Mouse (Mus musculus) liver, embryonic 13.5 days (tissue): ENCODE results near the gene Eprs. TPM values are rescaled to one million over a fixed set of nuclear protein-coding genes. Genes with fewer than 3 reads are reported as not detected.

Experiments
- ATAC-seq: fragments of 200-750 bp; cut with Nextera tagmentation; 2 replicates; pipeline ENCODE4 v1.8.0; 2017; ENCODE audit warnings: low read depth, mild to moderate bottlenecking, moderate number of reproducible peaks, moderate library complexity
- DNase-seq: peaks from one replicate; pipeline ENCODE4 v3.0.0; 2022
- H3K27ac ChIP-seq: fragments of 300-500 bp; sonication (generic); 2 replicates; pipeline ENCODE4 v1.5.1; 2015; ENCODE audit warnings: moderate library complexity, mild to moderate bottlenecking, inconsistent platforms
- H3K27me3 ChIP-seq: fragments of 300-500 bp; sonication (generic); 2 replicates; pipeline ENCODE4 v1.6.1; 2015; ENCODE audit warnings: mild to moderate bottlenecking, inconsistent platforms
- H3K36me3 ChIP-seq: fragments of 300-500 bp; sonication (generic); 2 replicates; pipeline ENCODE4 v1.6.1; 2015; ENCODE audit warnings: mild to moderate bottlenecking, inconsistent platforms
- H3K4me1 ChIP-seq: fragments of 300-500 bp; sonication (generic); replicated peaks from 2 replicates; pipeline ENCODE4 v1.6.1; 2015; ENCODE audit warnings: inconsistent platforms
- H3K4me2 ChIP-seq: fragments of 300-500 bp; sonication (generic); 2 replicates; pipeline ENCODE4 v1.6.1; 2015; ENCODE audit warnings: inconsistent platforms, mild to moderate bottlenecking, moderate library complexity
- H3K4me3 ChIP-seq: fragments of 300-500 bp; sonication (generic); replicated peaks from 2 replicates; pipeline ENCODE4 v1.5.1; 2015; ENCODE audit warnings: mild to moderate bottlenecking, inconsistent platforms
- H3K9ac ChIP-seq: fragments of 300-500 bp; sonication (generic); 2 replicates; pipeline ENCODE4 v1.6.1; 2015; ENCODE audit warnings: mild to moderate bottlenecking, inconsistent platforms
- H3K9me3 ChIP-seq: fragments of 300-500 bp; sonication (generic); replicated peaks from 2 replicates; pipeline ENCODE4 v1.6.1; 2016; ENCODE audit warnings: inconsistent platforms
- WGBS: fragments of 180-500 bp; shearing (Covaris S2); methylation state at CpG from one replicate; pipeline ENCODE4 v1.1.7; 2015; ENCODE audit not compliant: insufficient replicate concordance; 5-methylcytosine and 5-hydroxymethylcytosine counted together
- polyA plus RNA-seq: library from polyadenylated mRNA; unstranded; fragments of >200 nt; fragmentation: Nextera tagmentation; extraction: Ambion mirVana; gene quantifications from 2 replicates; pipeline ENCODE4 v1.2.1, GENCODE M21; 2015

Eprs gene
- polyA plus RNA-seq, 1 experiment from 2014 or later = 113 TPM

DNA sequence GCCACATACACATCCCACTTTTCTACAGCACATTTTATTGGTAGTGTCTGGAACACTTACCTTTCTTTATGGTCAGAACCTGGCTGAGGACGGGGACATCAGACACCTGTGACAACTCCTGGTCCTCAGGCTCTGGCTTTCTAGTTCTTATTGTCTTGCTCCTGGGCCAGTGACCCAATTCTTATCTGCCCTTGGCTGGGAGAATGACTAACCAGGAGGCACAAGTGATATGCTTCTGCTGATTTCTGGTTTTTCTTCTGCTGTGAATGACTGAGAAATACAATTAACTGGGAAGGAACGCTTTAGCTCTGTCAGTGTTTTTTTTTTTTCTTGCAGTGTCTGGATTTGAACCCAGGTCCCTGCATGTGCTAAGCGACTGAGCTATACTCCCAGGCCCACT, 88.7 kb downstream of the Eprs start:
- Histone ChIP-seq H3K4me3 (no peak overlapping the region), H3K36me3 (peaks cover 3% of the 10 kb centered on the region), H3K9me3 (no peaks in the 10 kb centered on the region), H3K9ac (peak overlapping the region; percentile 72), H3K27me3 (peaks cover 15% of the 10 kb centered on the region), H3K27ac (peak overlapping the region; percentile 98), H3K4me1 (peaks cover 60% of the 10 kb centered on the region), H3K4me2 (peak overlapping the region; percentile 17)
- 50% methylated on average over 3 of the region's 3 CpGs for WGBS
- DNase-seq (peak; percentile 53), ATAC-seq (no peak)

DNA sequence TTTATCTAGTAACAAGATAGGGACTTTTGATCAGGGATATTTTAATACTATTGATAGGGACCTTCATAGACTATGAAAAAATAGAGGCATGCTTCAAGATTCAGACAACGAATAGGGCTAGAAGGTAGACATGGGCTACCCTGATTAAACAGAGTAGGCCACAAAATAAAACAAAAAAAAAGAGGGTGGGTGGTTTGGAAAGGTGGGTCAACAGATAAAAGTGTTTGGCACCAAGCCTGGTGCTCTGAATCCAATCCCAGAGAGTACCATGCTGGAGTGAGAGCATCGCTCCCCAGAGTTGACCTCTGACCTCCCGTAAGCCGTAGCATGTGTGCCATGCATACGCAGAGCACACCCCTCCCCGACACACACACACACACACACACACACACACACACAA, 89.6 kb downstream of the Eprs start:
- H3K4me1 ChIP-seq = peaks cover 69% of the 10 kb centered on the region

DNA sequence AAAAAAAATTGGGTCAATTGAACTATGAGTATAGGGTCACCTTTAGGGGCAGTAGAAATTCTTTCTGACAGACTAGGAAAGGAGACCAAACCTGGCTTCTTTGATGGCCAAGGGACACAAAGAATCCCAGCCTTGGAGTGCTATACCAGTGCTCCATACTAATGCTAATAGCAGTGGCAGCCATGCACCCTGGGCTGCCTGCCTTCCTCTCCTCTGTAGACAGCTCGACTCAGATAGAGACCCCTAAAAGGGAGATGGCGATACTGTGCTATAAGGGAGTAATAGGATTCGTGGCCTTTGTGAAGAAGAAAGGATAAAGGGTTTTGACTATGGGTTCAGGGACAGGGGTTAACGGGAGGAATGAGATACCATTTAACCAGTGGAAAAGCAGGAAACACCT, 91.3 kb downstream of the Eprs start:
- Histone ChIP-seq H3K4me2 (peak overlapping the region; percentile 85), H3K4me1 (peaks cover 81% of the 10 kb centered on the region), H3K4me3 (peak overlapping the region; percentile 91), H3K27ac (peak overlapping the region; percentile 98), H3K9me3 (no peaks in the 10 kb centered on the region), H3K36me3 (peaks cover 28% of the 10 kb centered on the region), H3K27me3 (peaks cover 18% of the 10 kb centered on the region), H3K9ac (peak overlapping the region; percentile 72)
- DNase-seq (no peak), ATAC-seq (peak; percentile 3)
- 14% methylated on average over 4 of the region's 4 CpGs for WGBS

More for the DNA sequence above, 89.6 kb downstream of the Eprs start:
- ATAC-seq (no peak), DNase-seq (no peak)
- Histone ChIP-seq H3K9me3 (no peaks in the 10 kb centered on the region), H3K27me3 (peaks cover 18% of the 10 kb centered on the region), H3K4me2 (0 out of 2 replicates have a peak overlapping the region, but pooled peaks have one; percentile 0), H3K4me3 (no peak overlapping the region), H3K9ac (peak overlapping the region; percentile 72), H3K36me3 (peaks cover 13% of the 10 kb centered on the region), H3K27ac (peak overlapping the region; percentile 98)
- WGBS = 65% methylated on average over 6 of the region's 6 CpGs

DNA sequence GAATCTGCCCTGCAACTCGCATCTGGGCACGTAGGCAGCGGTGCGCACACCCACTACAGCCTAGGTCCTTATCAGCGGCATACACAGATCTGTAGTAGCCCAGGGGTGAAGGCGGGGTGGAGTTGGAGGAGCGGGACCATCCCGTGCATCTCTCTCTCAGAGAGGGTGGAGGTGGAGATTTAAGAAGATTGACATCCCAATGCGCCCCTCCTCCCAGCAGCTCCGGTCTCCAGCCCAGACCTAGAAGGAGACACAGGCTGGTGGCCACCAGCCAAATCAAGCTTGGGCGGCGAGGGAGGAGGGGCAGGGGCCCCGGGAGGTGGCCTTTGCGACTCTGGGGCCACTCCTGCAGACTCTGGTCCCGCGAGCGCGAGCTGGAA, 91.7 kb downstream of the Eprs start, which contains the start of gene Slc30a10:
Slc30a10 (plus strand) TSS at position 274 of the 380 bp plus-strand sequence.
- Histone ChIP-seq H3K27me3 (peaks cover 18% of the 10 kb centered on the region), H3K4me3 (peak within 1 kb of the TSS; percentile 91), H3K4me1 (peaks cover 81% of the 10 kb centered on the region), H3K36me3 (peaks cover 31% of the 10 kb centered on the region), H3K4me2 (peak within 1 kb of the TSS; percentile 85), H3K9me3 (no peaks in the 10 kb centered on the region), H3K9ac (peak within 1 kb of the TSS; percentile 98), H3K27ac (peak within 1 kb of the TSS; percentile 98)
- DNase-seq (peak; percentile 97), ATAC-seq (peak; percentile 98)
- WGBS = 0% methylated on average over 17 of the region's 18 CpGs

DNA sequence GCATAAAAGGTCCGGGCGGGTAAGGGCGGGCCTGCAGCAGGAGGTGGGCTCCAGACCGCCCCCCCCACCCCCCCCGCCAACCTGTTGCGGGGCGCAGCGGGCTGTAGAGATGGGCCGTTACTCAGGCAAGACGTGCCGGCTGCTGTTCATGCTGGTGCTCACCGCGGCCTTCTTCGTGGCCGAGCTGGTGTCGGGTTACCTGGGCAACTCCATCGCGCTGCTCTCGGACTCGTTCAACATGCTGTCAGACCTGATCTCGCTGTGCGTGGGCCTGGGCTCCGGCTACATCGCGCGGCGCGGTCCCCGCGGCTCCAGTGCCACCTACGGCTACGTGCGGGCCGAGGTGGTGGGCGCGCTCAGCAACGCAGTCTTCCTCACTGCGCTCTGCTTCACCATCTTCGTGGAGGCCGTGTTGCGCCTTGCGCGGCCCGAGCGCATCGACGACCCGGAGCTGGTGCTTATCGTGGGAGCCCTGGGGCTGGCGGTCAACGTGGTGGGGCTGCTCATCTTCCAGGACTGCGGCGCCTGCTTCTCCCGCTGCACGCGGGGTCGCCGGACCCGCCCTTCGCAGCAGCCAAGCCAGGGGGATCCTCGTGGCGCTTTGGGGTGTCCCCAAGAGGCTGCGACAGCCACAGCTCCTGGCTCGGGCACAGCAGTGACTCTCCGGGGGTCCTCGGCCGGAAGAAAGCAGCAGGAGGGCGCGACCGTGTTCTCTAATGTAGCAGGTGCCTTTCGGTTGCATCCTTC, 92.3 kb downstream of the Eprs start:
- peaks cover 37% of the 10 kb centered on the region for H3K36me3 ChIP-seq
- ATAC-seq (peak; percentile 1), DNase-seq (peak; percentile 55)
- H3K9me3 ChIP-seq = no peaks in the 10 kb centered on the region
- peak overlapping the region; percentile 98 for H3K9ac ChIP-seq
- peak overlapping the region; percentile 98 for H3K27ac ChIP-seq
- H3K4me3 ChIP-seq = peak overlapping the region; percentile 91
- H3K4me1 ChIP-seq = peaks cover 81% of the 10 kb centered on the region
- WGBS = under 1% methylated on average over 71 of the region's 71 CpGs
- H3K27me3 ChIP-seq = peaks cover 18% of the 10 kb centered on the region
- H3K4me2 ChIP-seq = peak overlapping the region; percentile 85

DNA sequence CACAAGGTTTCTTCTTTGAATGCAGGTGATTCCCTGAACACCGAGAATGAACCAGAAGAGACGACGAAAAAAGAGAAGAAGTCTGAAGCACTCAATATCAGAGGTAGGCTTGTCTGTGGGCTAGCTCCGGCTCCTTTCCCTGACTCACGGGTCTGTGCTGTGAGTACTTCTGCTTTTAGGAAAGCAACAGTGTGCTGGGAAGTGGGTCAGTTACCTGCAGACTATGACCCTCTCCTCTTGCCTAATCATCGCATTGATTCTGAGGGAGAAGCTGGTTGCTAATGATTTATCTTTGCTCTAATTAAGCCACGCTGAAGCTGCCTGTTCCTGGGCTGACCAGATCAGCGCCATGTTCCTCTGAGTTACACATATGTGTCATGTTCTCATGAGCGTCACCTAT, 93.5 kb downstream of the Eprs start:
- H3K9me3 ChIP-seq = no peaks in the 10 kb centered on the region
- WGBS = 49% methylated on average over 9 of the region's 9 CpGs
- H3K4me2 ChIP-seq = peak overlapping the region; percentile 85
- no peak for ATAC-seq
- H3K27ac ChIP-seq = peak overlapping the region; percentile 98
- H3K4me3 ChIP-seq = peak overlapping the region; percentile 91
- no peak for DNase-seq
- peaks cover 49% of the 10 kb centered on the region for H3K36me3 ChIP-seq
- H3K27me3 ChIP-seq = peaks cover 18% of the 10 kb centered on the region
- peaks cover 81% of the 10 kb centered on the region for H3K4me1 ChIP-seq
- H3K9ac ChIP-seq = peak overlapping the region; percentile 98

DNA sequence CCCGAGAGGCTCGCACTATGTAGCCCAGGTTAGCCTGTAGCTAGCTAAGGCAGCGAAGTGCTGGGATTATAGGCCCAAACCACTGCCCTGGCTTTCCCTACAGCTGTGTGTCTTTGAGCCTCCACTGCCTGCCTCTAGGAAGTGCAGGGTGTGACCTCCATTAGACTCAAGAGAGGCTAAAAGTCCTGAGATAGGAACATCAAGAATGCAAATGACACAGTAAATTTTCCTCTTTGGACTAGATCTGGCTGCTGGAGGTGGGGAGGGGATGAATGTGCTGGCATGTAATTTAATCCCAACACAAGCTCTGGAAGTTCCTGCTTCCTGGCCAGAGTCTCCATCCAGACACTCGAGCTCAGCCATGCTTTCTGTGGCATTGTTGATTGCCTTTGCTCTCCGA, 97.3 kb downstream of the Eprs start:
- Histone ChIP-seq H3K36me3 (peaks cover 87% of the 10 kb centered on the region), H3K9me3 (no peaks in the 10 kb centered on the region), H3K27ac (peak overlapping the region; percentile 79), H3K4me1 (peaks cover 86% of the 10 kb centered on the region), H3K4me2 (peak overlapping the region; percentile 85), H3K4me3 (peak overlapping the region; percentile 29), H3K27me3 (peaks cover 12% of the 10 kb centered on the region), H3K9ac (peak overlapping the region; percentile 62)
- 79% methylated on average over 5 of the region's 5 CpGs for WGBS
- ATAC-seq = no peak
- no peak for DNase-seq

DNA sequence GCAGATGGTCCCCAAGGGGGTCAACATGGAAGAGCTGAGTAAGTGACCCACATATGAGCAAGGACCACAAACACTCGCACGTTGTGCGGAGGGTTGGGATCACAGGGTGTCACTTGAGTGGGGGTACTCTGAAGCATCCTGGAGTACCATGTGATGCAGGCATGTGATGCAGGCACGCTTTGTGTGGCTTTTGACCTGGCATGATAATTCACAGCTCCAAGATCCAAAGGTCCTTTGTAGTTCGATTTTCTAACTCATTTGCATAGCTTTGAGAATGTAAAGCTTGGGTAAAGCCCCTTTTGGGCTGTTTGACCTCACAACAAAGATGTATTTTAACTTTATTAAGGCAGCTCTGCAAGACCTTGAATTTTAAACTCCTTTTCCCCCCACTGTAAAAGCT, 100.0 kb downstream of the Eprs start:
- peak overlapping the region; percentile 59 for H3K27ac ChIP-seq
- H3K4me1 ChIP-seq = peaks cover 97% of the 10 kb centered on the region
- 72% methylated on average over 5 of the region's 5 CpGs for WGBS
- H3K36me3 ChIP-seq = peaks cover 97% of the 10 kb centered on the region
- ATAC-seq = no peak
- H3K4me3 ChIP-seq = no peak overlapping the region
- H3K9me3 ChIP-seq = no peaks in the 10 kb centered on the region
- DNase-seq = no peak
- no peak overlapping the region for H3K9ac ChIP-seq
- H3K4me2 ChIP-seq = peak overlapping the region; percentile 85
- H3K27me3 ChIP-seq = no peaks in the 10 kb centered on the region

DNA sequence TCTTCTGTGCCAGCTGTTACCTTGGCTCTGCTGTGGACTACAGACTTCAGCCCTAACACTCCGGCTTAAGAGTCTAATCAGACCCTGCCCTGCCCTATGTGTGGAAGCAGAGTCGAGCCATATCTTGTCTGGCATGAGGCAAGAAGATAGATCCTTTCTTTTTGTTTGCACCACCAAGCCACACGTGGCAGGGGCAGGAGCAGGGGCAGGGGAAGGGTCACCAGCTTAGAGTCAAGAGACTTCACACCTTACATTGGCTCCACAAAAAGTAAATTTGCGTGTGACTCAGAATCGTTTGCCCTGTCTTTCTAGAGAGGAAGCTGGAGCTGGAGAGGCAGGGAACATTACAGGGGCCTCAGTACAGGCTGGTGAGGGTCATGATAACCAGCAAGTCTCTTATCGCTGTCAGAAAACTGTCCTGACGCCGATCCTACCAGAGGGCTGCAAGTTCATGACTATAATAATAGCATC, 106.7 kb downstream of the Eprs start:
- H3K27ac ChIP-seq = peak overlapping the region; percentile 99
- H3K4me2 ChIP-seq = peak overlapping the region; percentile 64
- H3K4me1 ChIP-seq = peaks cover 96% of the 10 kb centered on the region
- DNase-seq (peak; percentile 69), ATAC-seq (peak; percentile 84)
- 12% methylated on average over 8 of the region's 8 CpGs for WGBS
- peak overlapping the region; percentile 14 for H3K4me3 ChIP-seq
- H3K36me3 ChIP-seq = peaks cover 43% of the 10 kb centered on the region
- no peaks in the 10 kb centered on the region for H3K9me3 ChIP-seq
- no peaks in the 10 kb centered on the region for H3K27me3 ChIP-seq
- peak overlapping the region; percentile 76 for H3K9ac ChIP-seq

DNA sequence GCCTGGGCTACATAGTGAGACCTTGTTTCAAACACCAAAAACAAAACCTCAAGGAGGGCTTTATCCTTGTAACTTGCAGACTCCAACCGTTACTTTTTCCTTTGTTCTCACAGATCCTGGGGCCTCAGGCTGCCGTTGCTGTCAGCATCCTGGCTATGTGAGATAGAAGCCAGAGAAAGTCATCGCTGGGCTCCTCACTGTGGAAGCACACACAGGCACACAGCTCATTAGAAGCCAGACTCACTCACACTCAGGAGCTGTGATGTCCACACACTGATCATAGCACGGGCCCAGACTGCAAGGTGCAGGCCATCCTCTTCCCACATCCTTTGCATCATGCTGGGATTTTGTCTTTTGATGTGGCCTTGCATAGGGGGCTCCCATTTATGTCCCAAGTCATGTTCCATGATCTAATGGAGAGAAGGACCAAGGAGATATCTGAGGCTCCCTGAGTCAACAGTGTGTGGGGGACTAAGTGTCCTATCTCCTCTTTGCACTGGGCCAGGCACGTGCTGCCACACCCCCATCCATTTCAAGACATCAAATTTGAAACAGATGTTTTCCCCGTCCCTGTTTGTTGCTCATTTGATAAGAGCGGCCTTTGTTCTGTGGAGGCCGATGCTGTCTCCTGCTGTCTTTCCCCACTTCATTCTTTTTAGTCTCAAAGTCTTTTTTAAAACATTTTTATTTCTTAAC, 109.3 kb downstream of the Eprs start:
- Histone ChIP-seq H3K4me3 (peak overlapping the region; percentile 39), H3K9me3 (no peaks in the 10 kb centered on the region), H3K4me2 (peak overlapping the region; percentile 64), H3K4me1 (peaks cover 97% of the 10 kb centered on the region), H3K27ac (peak overlapping the region; percentile 99), H3K36me3 (peaks cover 18% of the 10 kb centered on the region), H3K27me3 (no peaks in the 10 kb centered on the region), H3K9ac (peak overlapping the region; percentile 73)
- ATAC-seq (peak; percentile 85), DNase-seq (peak; percentile 84)
- 13% methylated on average over 8 of the region's 8 CpGs for WGBS

DNA sequence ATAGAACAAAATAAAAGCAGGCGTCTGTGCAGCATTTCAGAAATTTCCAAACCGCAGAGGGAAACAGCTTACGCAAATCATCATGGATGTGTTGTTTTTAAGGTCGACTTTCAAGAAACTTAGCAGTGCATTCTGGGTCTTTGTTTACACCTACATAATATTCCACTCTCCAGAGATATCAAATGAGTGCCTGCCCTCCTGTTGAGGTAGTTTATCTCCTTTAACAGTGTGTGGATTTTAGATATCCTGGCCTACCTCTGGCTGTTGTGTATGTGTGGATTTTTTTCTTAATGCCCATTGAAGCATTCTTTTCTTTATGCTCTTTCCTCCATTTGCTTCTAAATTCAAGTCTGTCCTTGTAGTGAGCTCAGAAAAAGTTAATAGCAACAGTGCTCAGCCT, 109.9 kb downstream of the Eprs start:
- Histone ChIP-seq H3K27me3 (no peaks in the 10 kb centered on the region), H3K9me3 (no peaks in the 10 kb centered on the region), H3K27ac (peak overlapping the region; percentile 99), H3K4me2 (peak overlapping the region; percentile 64), H3K36me3 (peaks cover 12% of the 10 kb centered on the region), H3K4me1 (peaks cover 95% of the 10 kb centered on the region), H3K4me3 (no peak overlapping the region), H3K9ac (peak overlapping the region; percentile 73; the same call in 1 of the 2 replicates)
- no peak for DNase-seq
- 44% methylated on average over 4 of the region's 4 CpGs for WGBS
- ATAC-seq = peak; percentile 36
